Mouse (Mus musculus): ENCODE measurements around the gene Arhgdia. TPM values are rescaled to one million over a fixed set of nuclear protein-coding genes. Genes with fewer than 3 reads are reported as not detected.
"Not testable (repeated sequence)": the region's sequence is repeated elsewhere in the genome, so short reads cannot be mapped to it uniquely, and the experiment has no call there.

Arhgdia gene
- polyA plus RNA-seq, 1 experiment from 2014 or later: 553 TPM

DNA sequence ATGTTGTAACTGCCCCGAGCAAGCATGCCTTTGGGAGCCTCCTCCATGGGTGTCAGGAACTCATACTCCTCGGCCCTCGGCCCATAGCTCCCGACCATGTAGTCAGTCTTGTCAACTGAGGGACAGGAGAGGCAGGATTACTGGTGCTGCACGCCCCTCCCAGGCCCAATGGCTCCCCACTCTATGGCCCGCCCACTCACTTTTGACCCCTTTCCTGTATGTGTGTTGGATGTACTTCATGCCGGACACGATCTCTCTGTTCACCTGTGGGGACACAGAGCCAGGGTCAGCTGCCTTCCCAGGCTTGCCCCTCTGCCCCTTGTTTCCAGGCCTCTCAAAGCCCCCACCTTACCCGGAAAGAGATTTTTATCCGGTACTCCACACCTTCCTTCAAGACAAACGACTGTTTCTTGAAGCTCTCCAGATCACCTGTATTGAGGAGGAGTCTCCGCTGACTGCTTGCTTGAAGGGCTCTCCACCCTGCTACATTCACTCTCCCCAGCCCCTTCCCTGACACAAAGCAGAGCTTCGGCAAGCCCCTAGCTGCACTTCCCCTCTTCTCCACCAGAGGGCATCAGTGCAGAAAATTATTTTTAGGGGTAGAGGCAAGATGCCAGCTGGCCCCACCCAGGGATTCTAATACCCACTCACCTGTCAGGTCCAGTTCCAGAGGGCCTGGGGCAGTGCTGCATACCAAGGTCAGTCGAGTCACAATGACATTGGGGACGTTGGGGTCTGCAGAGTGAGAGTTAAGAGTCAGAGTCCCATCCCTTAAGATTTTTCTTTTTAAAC is 1.9 kb downstream of the Arhgdia start:
- DNase-seq (ENCODE audit: low spot score): peak; percentile 85

DNA sequence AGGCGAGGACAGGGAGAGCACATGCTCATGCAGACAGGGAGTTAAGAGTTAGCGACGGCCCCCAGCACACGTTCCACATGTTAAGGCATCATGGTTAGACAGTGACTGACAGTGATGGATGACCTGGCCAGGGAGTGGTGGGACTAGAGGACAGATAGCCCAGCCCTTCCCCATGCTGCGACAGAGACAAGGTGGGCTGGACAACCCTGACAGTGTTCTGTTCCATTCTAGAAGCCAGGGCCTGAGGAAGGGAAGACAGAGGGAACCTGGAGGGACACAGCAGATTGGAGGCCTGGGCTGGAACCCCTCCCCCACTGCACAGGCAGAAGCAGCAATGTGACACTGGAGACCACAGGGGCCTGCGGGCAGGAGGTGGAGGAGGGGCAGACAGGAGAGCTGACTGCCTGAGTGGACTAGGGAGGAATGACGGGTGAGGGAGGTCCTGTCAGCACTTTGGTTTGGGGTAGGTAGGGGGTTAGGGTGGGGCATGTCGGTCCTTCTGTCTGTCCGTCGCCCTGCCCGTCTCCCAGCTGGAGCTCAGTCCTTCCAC is 2.7 kb downstream of the Arhgdia start:
- no peak for DNase-seq (ENCODE audit: low spot score)

DNA sequence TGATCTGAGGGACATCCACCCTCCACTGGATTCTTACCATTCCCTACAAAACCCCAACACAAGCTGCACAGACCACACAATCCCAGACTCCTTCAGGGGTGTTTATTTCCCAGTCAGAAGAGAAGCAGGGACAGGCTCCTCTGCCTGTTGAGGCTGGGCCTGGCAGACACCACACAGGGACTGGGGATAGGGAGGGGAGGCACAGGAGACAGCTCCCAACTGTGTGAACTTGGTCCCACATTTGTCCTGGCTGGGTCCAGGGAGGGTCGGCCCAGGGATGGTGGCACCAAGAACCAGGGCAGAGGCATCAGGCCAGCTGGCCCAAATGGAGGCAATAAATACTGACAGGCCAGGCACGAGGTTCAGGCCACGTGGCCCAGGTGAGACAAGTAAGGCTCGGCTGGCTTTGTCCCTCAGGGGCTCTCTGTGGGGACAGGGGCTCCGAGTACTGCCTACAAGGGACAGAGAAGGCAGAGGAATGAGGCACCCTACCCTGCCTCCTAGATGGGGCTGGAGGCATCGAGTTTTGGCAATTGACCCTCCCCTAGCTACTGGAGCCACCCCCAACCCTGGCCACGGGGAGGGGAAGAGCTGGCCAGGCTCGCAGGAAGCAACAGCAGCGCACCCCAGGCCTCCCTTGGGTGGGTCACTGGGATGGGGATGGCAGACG is 3.3 kb downstream of the Arhgdia start:
- no peak for DNase-seq (ENCODE audit: low spot score)

DNA sequence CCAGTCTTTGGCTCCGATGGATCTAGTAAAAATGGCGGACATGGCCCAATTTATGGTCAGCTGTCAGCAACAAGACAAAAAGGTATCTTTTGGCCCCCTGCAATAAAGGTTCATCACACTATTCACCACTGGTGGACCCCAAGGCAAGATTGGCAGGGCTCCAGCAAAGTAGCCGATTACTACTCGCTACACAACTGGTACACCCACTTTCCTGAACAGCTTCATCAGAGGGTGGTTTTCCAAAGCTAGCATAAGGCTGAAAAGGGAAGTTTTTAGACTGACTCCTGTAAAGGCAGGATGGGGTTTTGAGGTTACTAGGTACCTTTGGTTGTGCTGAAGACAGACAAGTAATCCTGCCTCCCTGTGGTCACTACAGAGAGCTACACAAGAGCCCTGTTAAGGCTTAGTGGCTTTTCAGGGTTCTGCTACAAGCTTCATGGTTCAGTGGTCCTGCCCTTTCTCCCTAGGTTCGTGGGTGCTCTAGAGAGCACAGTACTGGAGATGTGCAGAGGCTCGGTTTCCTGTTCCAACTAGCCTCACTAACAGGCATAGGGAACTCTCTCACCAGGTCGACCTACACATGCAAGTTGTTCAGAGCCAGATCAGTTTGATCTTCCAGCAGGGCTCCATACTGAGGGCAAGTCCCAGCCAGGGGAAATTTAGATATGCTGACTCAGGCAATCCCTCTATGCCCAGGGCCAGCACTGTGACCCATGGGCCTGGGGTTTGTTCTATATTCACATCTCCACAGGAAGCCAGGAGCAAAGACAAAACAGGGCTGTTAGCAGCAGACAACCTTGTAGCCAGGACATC is 4.0 kb downstream of the Arhgdia start:
- DNase-seq (ENCODE audit: low spot score): peak; percentile 56

DNA sequence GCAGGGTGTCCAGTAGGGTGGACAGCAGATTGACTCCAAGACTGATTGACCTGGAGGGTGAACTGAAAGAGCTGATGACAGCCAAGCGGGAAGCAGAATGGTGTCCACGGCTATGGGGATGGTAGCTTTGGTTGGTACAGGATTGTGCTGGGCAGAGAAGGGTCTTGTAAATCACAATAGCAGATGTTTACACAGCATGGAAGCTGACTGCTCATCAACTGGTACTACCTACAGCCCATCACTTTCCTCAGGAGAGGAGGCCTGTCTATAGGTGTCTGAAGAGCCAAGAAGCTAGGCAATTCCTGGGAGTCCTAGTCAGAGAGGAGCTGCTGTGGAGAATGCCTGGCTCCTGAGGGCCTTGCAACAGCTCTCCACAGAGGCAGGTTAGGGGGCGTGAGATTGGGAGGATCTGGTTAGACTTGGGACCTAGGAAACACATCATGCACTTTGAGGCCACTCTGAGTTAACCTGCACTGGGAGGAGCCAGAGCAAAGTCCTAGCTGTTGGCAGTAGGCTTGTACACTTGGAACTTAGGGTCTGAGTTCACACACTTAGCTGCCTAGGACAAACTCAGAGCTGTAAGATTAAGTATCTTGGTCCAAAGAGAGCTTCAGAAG is 5.0 kb downstream of the Arhgdia start:
- DNase-seq (ENCODE audit: low spot score): no peak

DNA sequence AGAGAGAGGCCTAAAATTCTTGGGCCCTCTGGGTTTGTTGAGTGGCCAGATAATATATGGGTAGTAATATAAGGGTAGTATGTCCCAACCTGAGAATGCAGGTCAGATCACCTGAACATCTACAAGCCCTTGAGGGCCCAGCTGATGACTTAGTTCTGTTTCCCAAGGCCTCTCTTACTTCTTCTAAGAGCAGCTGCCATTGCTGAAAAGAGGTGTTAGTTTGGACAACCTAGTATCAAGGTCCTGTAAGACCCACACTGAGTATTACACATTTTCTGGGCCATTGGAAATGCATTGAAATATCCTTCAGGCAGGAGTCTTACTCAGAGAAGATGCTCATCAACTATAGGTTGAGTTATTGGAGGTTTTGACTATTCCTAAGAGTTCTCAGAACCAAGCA is 5.5 kb downstream of the Arhgdia start:
- no peak for DNase-seq (ENCODE audit: low spot score)

DNA sequence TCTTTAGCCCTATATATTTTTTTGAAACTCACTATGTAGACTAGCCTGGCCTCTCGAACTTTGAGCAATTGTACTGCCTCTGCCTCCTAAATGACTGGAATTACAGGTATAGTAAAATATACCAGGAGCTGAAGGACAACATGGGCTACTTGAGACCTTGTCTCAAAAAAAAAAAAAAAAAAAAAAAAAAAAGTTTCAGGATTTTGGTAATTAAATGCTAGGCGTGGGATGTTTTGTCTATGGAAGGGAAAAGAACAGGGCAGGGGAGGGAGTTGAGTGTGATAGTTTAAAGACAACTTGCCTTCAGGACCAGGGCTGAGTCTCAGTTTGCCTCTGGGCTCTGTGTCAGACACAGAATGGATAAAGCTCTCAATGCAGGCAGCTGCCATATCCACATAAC is 6.4 kb downstream of the Arhgdia start:
- DNase-seq (ENCODE audit: low spot score): no peak

DNA sequence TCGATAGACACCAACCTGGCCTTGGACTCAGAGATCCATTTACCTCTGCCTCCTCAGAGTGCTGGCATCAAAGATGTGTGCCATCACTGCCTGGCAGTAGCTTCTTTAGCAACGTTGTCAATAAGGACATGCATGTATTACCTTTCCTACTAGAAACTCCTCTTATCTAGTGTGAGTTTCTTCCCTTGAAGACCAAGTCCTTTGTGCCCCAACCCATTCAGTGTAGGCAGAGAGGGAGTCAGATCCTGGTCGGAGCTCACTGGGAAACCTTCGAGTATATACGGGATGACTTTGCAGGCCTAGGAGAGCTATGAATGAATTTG is 7.2 kb downstream of the Arhgdia start:
- no peak for DNase-seq (ENCODE audit: low spot score)

DNA sequence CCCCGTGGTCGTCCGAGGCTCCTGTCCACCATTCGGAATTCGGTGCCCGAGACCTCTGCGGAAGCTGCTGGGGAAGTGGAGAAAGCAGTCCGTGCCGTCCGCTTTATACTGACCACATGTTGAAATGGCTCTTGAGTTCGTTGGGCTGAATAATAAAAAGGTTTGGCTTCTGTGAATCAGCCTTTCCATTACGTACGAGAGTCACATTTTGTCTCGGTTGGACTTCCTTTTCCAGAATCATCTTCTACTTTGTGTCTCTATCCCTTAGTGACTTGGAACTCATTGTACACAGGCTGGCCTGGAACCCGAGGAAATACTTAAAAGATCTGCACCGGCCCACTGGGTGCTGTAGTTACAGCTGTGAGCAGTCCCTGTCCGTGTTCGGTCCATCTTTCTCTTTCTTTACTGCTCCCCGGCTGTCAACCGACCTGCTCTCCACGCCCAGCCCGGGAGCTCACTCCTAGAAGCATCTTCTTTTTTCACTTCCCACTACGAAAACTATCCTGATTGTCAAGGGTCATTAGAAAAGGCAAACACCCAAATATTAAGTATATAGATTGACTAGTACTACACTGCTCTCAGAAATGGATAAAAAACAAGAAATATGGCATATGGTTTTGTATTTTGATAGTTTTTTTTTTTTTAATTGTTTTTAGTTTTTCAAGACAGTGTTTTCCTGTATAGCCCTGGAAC is 7.7 kb downstream of the Arhgdia start:
- DNase-seq (ENCODE audit: low spot score): no peak

DNA sequence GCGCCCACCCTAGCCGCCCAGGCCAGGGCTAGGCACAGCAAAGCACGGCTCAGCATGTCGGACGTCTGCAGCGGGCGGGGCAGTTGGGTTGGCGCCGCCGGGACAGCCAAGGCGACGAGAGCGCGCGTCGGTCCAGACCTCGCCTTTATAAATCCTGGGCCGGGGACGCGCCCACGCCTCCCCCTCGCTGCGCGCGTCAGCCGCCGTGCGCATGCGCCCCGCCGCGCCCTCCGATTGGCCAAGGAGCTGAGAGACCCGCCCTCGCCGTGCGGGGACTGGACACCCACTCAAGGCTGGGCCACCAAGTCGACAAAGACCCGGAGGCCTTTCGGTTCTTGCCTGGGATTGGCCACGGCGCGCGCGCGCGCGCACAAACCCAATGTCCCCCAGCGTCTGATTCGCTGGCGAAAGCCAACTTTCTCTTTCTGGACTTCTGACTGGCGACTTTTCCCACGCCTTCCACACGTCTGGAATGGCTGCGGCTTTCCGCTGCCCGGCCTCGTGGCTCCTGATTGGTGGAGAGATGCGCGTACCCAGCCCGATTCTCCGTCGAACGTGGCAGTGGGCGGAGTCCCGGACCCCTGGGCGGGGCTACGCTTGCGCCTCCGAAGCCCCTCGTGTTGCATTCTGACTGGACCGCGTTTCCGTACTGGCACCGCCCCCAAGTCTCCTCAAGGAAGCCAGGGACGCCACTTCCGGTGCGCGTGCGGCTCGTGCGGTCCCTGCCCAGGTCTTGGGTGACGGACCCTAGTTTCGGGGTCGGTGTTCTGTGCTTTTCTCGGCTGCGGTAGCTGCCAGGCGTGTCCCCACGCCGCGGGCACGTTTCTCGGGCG is 8.5 kb downstream of the Arhgdia start, which contains the start of gene P4hb:
Gene P4hb (minus strand): TSS at position 502 of the 833 bp plus-strand sequence.
- peak; percentile 99 for DNase-seq (ENCODE audit: low spot score)

DNA sequence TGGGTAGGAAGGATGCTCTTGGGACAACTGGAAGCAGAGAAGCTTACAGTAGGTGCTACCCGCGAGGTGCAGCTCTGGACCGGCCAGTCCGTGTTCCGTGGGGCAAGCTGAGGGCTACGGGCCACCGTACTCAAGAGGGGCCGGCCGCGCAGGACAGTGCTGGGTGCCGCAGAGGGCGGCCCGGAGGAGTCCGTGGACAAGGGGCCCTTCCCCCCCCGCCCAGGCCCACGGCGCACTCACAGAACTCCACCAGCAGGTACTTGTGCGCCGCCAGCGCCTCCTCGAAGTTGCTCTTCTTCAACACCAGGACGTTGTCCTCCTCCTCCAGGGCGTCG is 9.0 kb downstream of the Arhgdia start:
- no peak for DNase-seq (ENCODE audit: low spot score)

DNA sequence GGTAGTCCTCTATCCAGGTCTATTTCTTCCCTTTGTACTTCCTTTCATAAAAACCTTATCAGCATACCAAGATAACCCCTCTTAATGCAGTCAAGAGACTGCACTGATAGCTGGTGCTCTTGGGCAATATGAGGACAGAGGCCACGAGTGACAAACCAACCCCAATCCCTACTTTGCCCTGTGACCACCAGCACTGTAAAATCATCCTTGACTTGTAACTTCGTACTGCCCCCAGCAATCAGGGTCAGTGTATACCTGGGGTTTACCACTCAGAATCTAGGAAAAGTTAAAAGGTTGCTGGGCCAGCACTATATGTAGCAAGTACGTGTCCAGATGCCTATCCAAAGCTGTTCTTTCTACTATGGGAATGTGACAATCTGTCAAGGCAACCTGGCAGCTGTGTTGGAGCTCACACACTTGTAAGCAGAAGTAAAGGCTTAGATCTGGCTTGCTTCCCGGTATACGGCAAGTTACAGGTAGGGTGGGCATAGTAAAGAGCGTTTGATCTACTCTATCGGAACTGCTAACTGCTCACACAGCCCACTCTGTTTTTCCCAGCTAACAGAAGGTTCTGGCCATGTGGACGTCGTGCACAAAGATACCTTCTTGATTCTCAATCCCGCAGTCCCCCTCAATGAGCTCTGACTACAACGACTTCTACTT is 9.5 kb downstream of the Arhgdia start:
- DNase-seq (ENCODE audit: low spot score): no peak

DNA sequence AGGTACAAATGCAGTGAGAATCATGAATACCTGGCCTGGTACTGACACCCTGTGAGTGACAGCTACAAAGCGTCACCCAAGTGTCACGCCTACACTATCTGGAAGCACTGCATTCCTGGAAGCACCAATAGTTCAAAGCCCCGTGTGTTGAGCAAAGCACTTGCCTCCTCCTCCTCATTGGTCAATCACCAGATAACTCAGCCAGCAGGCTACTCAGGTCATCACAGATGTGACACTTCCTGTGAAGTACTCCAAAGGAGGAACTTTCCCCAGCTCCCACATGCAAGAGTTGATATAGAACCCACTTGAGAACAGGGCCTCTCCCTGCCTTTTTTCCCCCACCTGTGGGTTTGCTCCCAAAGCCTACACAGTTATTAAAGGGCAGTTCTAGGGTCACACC is 10.3 kb downstream of the Arhgdia start:
- no peak for DNase-seq (ENCODE audit: low spot score)

DNA sequence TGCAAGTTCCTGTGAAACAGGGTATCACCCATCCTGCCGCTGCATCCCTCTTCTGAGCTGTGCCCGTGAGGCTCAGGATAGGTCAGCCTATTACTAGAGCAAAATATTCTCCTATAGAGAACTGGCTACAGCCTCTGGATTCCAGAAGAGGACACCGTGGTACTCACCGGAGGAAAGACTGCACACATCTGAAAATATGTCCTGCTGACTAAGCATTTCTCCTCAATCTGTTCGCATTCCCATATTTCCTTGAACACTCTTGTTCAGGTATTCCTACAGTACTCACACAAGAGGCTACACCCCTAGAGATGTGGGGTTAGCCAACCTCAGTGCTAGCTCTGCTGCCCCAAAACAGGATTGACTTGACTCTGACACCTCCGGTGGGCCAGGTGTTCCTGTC is 13.1 kb downstream of the Arhgdia start:
- no peak for DNase-seq (ENCODE audit: low spot score)

DNA sequence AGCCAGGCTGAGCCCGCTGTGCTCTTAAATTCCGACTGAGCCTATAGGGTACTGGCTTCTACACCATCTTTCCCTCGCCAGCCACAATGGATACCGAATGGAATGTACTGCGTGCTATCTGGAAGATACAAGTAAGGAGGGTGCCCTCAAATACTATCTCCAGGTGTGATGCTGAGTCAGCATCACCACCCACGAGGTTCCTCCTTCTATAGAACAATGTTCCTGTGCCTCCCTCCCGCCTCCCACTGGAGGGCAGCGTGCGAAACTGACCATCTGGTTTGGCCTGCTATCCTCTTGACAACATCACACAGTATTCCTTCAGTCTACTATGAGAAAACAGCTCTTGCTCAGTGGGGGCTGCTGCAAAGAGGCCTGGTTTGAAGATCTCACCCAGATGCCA is 16.3 kb downstream of the Arhgdia start:
- DNase-seq (ENCODE audit: low spot score): no peak

DNA sequence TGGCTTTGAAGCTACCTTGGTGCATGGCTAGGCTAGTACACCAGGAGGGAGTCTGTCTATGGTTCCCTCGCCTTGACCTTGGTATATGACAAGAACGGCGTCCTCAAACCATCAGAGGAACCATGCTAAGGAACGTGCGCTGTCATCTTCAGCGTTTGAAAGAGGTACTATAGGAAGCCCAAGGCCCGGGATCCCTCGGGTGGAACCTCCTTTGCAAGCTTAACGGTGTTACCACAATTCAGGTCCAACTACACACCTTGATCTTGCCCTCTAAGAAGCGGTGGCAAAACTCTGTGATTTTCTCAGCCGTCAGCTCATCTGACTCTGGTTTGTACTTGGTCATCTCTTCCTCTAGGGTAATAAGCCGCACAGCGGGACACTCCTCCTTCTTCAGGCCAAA is 18.5 kb downstream of the Arhgdia start:
- no peak for DNase-seq (ENCODE audit: low spot score)

DNA sequence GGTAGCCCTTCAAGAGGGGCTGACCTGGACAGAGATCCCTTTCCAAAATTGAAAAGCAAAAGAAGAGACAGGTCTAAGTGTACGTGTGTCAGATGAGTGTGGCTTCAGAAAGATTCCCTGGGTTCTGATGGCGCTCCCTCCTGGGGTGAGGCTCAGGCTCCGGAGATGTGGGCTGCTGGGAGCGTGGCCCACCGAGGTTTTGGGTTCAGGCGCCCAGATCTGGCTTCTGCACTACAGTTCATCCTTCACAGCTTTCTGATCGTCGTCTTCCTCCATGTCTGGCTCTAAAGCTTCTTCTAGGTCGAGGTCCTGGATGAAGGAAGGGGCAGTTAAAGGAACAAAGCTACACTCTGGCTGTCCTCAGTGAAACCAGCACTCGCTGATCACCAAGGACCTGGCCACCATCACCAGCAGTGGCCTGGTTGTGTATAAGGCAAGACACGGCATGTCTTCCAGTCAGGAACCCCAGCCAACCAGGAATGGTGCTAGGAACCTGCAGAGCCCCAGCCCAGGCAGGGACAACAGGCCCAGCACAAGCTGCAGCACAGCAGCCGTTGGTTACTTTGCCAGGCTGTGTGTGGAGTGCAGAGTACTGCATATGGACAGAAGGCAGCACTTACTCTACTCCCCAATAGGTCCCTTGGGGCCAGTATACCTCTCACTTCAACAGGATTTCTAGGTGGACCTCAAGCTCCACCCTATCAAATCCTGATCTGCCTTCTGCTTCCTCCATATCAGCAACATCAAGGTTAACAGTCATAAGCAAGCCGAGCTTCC is 20.3 kb downstream of the Arhgdia start:
- no peak for DNase-seq (ENCODE audit: low spot score)

DNA sequence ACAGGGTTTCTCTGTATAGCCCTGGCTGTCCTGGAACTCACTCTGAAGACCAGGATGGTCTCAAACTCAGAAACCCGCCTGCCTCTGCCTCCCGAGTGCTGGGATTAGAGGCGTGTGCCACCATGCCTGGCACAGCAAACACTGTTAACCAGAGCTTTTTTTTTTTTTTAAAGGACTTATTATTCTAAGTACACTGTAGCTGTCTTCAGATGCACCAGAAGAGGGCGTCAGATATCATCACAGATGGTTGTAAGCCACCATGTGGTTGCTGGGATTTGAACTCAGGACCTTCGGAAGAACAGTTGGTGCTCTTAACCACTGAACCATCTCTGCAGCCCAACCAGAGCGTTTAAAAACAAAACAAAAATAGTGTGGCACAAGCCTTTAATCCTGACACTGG is 22.6 kb downstream of the Arhgdia start:
- not testable (repeated sequence) for DNase-seq (ENCODE audit: low spot score)

DNA sequence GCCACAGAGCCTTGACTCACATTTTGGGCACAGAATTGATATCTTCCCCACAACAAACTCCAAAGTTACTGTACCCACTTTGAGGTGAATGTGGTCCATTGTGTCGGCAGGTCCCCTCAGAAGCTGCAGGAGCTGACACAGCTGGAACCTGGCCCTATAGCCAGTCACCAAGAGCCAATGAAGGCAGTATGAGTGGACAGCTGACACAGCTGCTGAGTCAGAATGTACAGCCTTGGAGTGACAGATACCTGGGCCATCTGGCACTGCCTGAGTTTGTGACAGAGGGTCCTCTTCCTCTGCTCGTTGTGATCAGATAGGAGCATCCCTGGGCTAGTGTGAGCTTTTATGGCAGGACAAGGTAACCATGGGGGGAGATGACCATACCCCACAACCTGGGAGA is 26.2 kb downstream of the Arhgdia start:
- no peak for DNase-seq (ENCODE audit: low spot score)
